Mouse (Mus musculus) left cerebral cortex, postnatal 4 days (tissue): Measurements from ENCODE around the gene Wrap53. TPM values are rescaled to one million over a fixed set of nuclear protein-coding genes. Genes with fewer than 3 reads are reported as not detected.
"Not testable (repeated sequence)": the region's sequence is repeated elsewhere in the genome, so short reads cannot be mapped to it uniquely, and the experiment has no call there.

Source experiments
- DNase-seq: peaks from one replicate; pipeline ENCODE4 v3.0.0-alpha.2; 2022
- intact Hi-C: fragments of 180-260 bp; cut with DNase I; formaldehyde crosslinking; loops from one replicate; pipeline ENCODE4 v1.15.1; 2025
- total RNA-seq, 2 experiments: library from RNA; stranded (reverse); gene quantifications; 2 replicates each; pipeline ENCODE4 v1.2.3; 2021

Gene Wrap53
- total RNA-seq, 2 experiments from 2014 or later = 8.5 to 8.6 TPM

DNA sequence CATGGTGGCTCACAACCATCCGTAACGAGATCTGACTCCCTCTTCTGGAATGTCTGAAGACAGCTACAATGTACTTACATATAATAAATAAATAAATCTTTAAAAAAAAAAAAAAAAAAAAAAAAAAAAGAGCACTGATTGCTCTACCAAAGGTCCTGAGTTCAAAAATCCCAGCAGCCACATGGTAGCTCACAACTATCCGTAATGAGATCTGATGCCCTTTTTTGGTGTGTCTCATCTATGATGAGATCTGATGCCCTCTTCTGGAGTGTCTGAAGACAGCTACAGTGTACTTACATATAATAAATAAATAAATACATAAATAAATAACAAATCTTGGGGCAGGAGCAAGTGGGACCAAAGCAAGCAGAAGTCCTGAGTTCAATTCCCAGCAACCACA is 38.3 kb downstream of the Wrap53 start:
- DNase-seq, intact Hi-C loops: not testable (repeated sequence)

DNA sequence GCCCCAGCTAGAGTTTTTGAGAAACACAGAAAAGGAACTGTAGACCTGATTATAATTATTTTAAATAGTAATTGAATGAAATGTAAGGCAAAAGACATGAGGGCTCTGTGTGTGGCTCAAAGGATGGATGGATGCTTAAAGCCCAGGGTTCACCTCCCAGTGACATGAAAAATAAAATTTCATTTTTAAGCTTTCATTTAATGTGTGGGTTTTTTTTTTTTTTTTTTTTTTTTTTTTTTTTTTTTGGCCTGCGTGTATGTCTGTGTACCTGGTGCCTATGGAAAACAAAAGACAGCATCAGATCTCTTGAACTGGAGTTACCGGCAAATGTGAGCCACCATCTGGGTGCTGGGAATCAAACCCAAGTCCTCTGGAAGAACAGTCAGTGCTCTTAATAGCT is 39.4 kb downstream of the Wrap53 start:
- intact Hi-C loops = no loop called here
- DNase-seq = no peak

DNA sequence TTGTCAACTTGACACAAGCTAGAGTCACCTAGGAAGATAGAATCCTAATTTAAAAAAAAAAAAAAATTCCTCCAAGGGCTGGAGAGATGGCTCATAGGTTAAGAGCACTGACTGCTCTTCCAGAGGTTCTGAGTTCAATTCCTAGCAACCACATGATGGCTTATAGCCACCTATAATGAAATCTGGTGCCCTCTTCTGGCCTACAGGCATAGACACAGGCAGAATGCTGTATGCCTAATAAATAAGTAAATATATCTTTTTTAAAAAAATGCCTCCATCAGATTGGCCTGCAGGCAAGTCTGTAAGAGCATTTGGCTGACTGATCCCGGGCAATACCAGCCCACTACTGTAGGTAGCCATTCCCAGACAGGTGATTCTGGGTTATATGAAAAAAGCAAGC is 45.1 kb downstream of the Wrap53 start:
- no peak for DNase-seq
- intact Hi-C loops = no loop called here

DNA sequence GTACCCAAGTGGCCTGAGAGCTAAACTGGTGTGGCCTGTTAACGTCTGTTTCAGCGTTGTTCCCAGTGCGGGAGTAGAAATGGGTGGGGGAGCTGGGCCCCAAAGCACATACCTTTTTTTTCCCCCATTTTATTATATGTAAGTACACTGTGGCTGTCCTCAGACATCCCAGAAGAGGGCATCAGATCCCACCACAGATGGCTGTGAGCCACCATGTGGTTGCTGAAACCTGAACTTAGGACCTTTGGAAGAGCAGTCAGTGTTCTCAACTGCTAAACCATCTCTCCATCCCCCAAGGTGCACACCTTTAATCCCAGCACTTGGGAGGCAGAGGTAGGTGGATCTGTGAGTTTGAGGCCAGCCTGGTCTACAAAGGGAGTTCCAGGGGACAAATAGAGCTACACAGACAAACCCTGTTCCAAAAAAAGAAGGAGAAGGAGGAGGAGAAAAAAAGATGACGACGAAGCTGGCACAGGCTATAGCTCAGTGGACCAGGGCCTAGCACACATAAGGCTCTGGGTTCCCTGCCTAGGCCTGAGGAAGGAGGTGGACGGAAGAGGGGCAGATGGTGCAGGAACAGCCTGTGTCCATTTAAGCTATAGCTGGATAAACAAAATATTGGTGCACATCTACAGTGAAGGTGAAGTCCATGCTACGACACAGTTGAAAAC is 47.4 kb downstream of the Wrap53 start:
- DNase-seq = no peak
- intact Hi-C loops = no loop called here

DNA sequence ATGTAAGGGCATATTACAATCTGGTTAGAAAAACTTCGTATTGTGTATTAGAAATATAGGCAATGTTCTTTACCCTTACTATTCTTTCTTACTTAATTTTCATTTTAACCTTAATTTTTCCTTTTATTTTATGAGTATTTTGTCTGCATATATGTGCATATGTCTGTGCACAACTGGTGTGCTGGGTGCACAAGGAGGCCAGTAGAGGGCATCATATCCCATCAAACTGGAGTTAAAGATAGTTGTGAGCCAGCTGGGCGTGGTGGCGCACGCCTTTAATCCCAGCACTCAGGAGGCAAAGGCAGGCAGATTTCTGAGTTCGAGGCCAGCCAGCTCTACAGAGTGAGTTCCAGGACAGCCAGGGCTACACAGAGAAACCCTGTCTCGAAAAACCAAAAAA is 49.3 kb downstream of the Wrap53 start:
- DNase-seq, intact Hi-C loops: not testable (repeated sequence)

DNA sequence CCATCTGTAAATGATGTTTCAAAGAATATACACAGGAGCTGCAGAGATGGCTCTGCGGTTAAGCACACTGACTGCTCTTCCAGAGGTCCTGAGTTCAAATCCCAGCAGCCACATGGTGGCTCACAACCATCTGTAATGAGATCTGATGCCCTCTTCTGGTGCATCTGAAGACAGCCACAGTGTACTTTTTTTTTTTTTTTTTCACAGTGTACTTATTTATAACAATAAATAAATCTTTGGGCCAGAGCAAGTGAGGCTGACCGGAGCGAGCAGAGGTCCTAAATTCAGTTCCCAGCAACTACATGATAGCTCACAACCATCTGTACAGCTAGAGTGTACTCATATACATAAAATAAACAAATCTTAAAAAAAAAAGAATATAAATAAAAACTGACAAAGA is 49.8 kb downstream of the Wrap53 start:
- intact Hi-C loops, DNase-seq: not testable (repeated sequence)

DNA sequence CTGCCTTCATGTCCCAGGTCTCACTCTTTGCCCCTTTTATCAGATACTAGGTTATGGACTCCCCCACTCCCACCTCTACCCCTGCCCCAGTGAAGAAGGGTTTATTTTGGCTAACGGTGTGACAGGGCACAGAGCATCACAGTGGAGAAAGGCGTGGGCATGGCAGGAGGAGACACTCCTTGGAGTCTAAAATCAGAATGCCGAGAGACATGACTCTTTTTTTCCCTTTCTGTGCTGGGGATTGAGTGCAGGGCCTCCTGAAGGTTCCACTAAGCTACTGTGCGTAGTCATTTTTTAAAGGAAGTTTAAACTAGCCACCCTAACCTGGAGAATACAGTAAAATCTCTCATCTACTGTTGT is 52.0 kb downstream of the Wrap53 start:
- no peak for DNase-seq
- intact Hi-C loops = no loop called here

DNA sequence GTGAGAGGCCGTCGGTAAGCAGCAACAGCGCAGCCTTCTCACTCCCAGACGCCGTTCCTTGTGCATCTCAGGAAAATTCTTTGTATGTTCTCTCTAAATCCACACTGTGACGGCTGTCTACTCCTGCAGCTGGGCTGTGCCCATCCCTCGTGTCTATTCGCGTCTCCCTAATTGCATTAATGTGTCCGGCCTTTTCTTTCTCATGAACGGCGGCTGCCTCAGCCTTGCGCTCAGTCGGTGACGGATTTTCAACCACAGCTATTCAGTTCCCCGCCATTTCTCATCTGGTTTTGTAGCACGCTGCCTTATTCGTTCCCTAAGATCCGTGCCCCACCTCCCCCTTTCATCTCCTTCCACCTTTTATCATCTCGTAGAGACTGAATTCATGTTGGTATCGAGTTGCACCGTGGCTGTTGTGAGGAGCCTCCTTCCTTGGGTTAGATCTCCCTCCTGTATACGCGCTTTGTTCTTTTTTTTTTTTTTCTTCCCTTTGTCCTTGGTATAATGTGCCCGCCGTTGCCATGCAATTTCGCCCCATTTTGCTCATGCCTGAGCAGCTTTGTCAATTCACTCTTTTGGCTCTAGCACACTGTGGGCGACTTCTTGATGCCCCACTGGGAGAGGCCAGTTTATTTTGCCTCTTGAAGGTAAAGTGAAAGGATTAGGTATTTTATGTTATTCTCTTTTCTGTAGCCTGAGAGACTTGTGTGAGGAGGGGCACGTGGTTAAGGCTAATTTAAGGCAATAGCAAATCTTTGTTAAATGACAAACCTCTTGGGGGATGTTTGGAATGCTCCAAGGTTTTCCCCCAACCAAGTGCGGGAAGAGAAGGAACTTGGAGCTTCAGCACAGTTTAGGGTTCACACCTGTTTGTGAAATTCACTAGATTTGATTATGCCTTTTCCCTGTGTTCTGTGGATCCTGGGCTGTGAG is 52.7 kb downstream of the Wrap53 start:
- intact Hi-C loops = no loop called here
- DNase-seq = no peak

DNA sequence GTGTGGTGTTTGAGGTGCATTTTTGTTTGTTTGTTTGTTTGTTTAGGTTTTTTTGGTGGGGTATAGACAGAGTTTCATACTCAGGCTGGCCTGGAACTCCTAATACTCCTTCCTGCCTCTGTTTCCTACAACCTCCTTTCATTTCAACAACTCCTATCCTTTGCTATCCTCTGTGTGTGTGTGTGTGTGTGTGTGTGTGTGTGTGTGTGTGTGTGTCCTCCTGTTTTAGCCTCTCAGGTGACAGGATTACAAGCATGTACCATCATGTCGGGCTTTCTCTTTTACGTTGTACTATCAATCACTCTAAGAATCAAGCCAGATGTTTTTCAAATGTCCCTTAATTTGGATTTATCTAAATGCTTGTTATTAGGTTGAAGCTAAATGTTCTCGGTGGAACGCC is 53.4 kb downstream of the Wrap53 start:
- intact Hi-C loops = no loop called here
- DNase-seq = no peak

DNA sequence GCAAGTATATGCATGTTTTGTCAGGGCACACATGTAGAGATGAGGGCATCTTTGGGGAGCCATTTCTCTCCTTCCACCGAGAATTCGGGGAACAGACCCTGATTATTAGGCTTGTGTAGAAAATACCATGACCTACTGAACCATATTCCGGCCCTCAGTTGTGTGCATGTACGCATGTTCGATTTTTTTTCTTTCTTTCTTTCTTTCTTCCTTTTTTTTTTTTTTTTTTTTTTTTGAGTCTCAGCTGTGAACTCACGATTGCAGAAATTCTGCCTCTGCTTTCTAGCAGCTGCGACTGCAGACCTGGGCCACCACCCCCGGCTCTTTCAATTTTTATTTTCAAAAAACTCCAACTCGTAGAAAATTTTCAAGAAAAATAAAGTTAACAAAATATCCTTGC is 54.4 kb downstream of the Wrap53 start:
- intact Hi-C loops = no loop called here
- no peak for DNase-seq

DNA sequence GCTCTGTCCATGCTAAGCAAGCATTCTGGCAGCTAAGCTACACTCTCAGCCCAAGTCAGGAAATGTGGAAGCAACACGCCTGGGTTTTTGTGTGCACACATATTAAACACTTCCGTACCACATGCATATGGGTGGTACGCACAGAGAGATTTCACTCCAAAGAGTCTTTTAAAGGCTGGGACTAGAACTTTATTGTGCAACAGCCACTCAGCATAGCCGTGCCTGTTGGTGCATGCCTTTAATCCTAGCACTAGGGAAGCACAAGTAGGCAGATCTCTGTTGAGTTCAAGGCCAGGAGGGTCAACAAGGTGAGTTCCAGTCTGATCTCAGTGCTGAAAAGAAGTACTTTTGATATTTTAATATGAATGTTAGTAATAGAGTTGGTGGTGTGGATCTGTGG is 56.4 kb downstream of the Wrap53 start:
- DNase-seq = no peak
- intact Hi-C loops = no loop called here

DNA sequence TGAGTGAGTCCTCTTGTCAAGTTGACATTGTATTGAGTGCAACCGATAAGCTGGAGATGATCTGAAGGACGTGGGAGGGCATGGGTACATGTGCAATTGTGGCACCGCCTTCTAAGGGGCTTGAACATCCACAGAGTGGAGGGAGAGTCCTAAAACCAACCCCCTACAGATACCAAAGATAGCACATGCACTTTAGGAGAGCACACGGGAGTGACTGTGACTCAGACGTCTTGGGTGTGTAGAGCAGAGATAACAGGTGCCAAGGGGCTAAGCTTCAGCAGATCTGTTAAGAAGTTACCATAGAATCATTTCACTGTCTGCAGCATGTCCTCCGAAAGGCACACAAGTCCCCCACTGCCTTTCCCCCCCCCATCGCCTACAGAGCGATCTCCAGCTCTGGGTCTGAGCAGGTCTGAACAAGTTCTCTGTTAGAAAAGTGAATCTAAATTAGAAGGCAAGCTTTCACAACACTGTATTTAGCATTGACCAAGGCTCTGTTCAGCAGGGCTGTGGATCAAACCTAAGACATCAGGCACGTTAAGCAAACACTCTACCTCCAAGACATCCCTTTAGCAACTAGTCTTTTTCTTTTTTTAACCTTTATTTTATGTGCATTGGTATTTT is 58.4 kb downstream of the Wrap53 start:
- no peak for DNase-seq
- intact Hi-C loops = no loop called here

DNA sequence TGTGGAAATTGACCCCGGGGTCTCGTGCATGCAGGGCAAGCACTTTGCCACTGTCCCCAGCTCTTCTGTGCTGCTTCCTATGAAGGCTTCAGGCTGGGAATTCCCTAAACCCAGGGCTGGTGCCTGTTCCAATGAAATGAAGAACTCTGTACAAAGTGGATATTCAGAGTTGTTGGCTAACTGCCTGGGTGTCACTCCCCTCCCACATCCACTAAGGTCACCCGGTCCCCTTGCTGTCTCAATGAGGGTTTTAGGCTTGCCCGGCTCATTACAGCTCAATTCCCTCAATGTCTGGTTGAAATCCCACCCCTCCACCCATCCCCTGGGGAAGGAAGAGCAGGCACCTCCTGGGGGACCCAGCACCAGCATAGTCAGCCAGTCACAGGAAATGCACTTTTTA is 60.1 kb downstream of the Wrap53 start:
- no peak for DNase-seq
- intact Hi-C loops = no loop called here

DNA sequence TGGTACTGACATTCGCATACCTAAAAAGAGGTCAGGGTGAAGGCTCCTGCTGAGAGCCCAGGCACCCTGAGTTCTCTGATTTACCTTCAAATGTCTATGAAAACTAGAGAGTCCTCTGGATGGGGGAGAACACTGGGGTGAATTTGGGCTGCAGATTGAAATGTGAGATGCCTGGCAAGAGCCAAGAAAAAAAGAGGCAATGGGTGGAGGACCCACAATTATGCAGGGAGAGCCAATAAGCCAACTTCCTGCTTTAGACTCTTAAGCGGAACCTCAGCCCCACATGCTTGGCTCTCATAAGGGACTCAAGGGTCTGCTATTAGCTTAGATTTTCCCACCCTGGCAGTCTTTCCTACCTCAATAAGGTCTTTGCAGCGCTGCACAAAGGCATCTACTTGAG is 63.4 kb downstream of the Wrap53 start:
- intact Hi-C loops = no loop called here
- DNase-seq = no peak

DNA sequence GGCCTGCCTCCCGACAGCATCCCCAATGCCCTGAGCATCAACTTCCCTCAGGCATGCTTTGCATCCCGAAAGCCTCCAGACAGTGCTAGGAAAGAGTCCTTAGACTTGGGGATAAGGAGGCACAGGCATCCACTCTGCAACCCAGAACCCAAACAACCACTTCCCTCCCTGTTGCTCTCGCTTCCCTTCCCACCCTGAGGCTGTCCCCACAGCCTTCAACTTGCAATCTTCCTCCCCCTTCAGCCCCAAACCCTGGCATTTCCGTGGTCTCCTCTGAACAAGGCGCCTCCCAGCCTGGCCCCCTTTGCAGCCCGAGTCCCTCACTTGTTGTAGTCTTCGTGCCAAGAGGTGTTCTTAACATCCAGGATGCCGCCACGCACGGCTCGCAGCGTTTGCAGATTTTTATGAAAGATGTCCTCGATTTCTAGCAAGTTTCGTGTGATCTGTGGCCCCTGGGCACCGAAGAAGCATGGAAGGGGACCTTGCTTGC is 63.9 kb downstream of the Wrap53 start:
- intact Hi-C loops = no loop called here
- DNase-seq = no peak

DNA sequence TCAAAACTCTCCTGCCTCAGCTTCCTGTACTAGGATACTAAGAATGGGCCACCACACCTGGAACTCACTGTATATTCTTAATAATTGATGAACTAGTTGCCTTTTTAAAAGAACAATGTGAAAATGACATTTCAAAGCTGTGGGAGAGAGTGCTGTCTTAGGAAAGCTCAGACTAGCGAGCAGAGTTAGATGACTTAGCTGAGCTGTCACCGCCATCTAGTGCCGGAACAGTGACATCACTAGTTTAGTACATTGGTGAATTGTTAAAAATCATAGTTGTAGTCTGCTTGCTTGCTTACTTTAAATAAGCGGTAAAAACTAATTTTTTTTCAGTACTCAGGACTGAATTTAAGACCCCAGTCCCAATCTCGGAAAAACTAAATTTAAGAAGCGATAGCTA is 66.2 kb downstream of the Wrap53 start:
- DNase-seq = peak; percentile 66
- intact Hi-C loops = loop anchor here (5.0 kb wide), 2 partner anchors 107 to 247 kb away; no protein-coding TSS in a partner anchor

Other genes with a start within 250 kb of the Wrap53 start
- gene Rnf227, start 239.8 kb downstream of the Wrap53 start, total RNA-seq = 10 to 100 TPM; 77.3 to 89.1 TPM
- gene Chd3, start 210.8 kb downstream of the Wrap53 start, total RNA-seq = 100 to 1,000 TPM; 552 to 572 TPM
- gene Naa38, start 184.8 kb downstream of the Wrap53 start, total RNA-seq = 10 to 100 TPM; 60.2 to 63.9 TPM
- gene Cyb5d1, start 184.6 kb downstream of the Wrap53 start, total RNA-seq = 10 to 100 TPM; 36.3 to 41.1 TPM
- gene Tmem88, start 182.0 kb downstream of the Wrap53 start, total RNA-seq = 1 to 10 TPM; 3.1 to 4.2 TPM
- gene Kdm6b, start 166.6 kb downstream of the Wrap53 start, total RNA-seq = 10 to 100 TPM; 77.2 to 85.8 TPM
- gene Dnah2, start 31.1 kb downstream of the Wrap53 start, total RNA-seq = 1 to 10 TPM; 9.3 to 9.7 TPM
- 100 to 1,000 TPM; 180 to 225 TPM for gene Efnb3, start 20.1 kb downstream of the Wrap53 start, total RNA-seq
- 10 to 100 TPM; 38.0 to 39.1 TPM for gene Trp53, start 104 bp upstream of the Wrap53 start, total RNA-seq
- gene Atp1b2, start 25.7 kb upstream of the Wrap53 start, total RNA-seq = 100 to 1,000 TPM; 166 to 200 TPM
- gene Shbg, start 37.6 kb upstream of the Wrap53 start, total RNA-seq = not detected
- 10 to 100 TPM in 1 of 2 experiments, 1 to 10 TPM in 1; 8.7 to 12.4 TPM for gene Sat2, start 41.8 kb upstream of the Wrap53 start, total RNA-seq
- 100 to 1,000 TPM in 1 of 2 experiments, 10 to 100 TPM in 1; 98.2 to 107 TPM for gene Fxr2, start 52.7 kb upstream of the Wrap53 start, total RNA-seq
- gene Sox15, start 75.1 kb upstream of the Wrap53 start, total RNA-seq = not detected
- 10 to 100 TPM; 83.6 to 85.3 TPM for gene Mpdu1, start 82.4 kb upstream of the Wrap53 start, total RNA-seq
- gene Cd68, start 85.9 kb upstream of the Wrap53 start, total RNA-seq = 1 to 10 TPM; 7.1 to 8.5 TPM
- gene Eif4a1, start 92.2 kb upstream of the Wrap53 start, total RNA-seq = 100 to 1,000 TPM; 661 to 680 TPM
- gene Senp3, start 101.8 kb upstream of the Wrap53 start, total RNA-seq = 100 to 1,000 TPM; 117 to 129 TPM
- 1 to 10 TPM in 1 of 2 experiments, under 1 TPM in 1; 0.93 to 1.3 TPM for gene Tnfsf13, start 105.5 kb upstream of the Wrap53 start, total RNA-seq
- gene Tnfsf12, start 115.6 kb upstream of the Wrap53 start, total RNA-seq = 1 to 10 TPM; 6.4 to 8.7 TPM
- gene Tnfsfm13, start 115.8 kb upstream of the Wrap53 start, total RNA-seq = under 1 TPM; 0.30 to 0.97 TPM
- gene Polr2a, start 178.4 kb upstream of the Wrap53 start, total RNA-seq = 10 to 100 TPM; 49.6 to 54.6 TPM
- not detected for gene Slc35g3, start 181.7 kb upstream of the Wrap53 start, total RNA-seq
- gene Zbtb4, start 185.7 kb upstream of the Wrap53 start, total RNA-seq = 10 to 100 TPM; 47.9 to 52.5 TPM
- 1 to 10 TPM in 1 of 2 experiments, under 1 TPM in 1; 0.48 to 1.5 TPM for gene Chrnb1, start 215.7 kb upstream of the Wrap53 start, total RNA-seq
- gene Fgf11, start 221.6 kb upstream of the Wrap53 start, total RNA-seq = 10 to 100 TPM; 25.2 to 29.6 TPM
- gene Tmem102, start 225.4 kb upstream of the Wrap53 start, total RNA-seq = not detected
- not detected for gene Gm39566, start 235.0 kb upstream of the Wrap53 start, total RNA-seq
- gene Spem2, start 238.2 kb upstream of the Wrap53 start, total RNA-seq = not detected
- 1 to 10 TPM in 1 of 2 experiments, under 1 TPM in 1; 0.93 to 1.1 TPM for gene Spem1, start 241.9 kb upstream of the Wrap53 start, total RNA-seq